Mouse (Mus musculus) heart, embryonic 15.5 days (tissue): Measurements from ENCODE around the gene Wnt1. TPM values are rescaled to one million over a fixed set of nuclear protein-coding genes. Genes with fewer than 3 reads are reported as not detected.
A peak's percentile ranks its signal among the peaks of the same experiment; 100 is the strongest.
"Not testable (repeated sequence)": the region's sequence is repeated elsewhere in the genome, so short reads cannot be mapped to it uniquely, and the experiment has no call there.

ENCODE experiments used
- ATAC-seq: fragments of 200-750 bp; cut with Nextera tagmentation; replicated peaks from 2 replicates; pipeline ENCODE4 v1.8.0; 2017; ENCODE audit warnings: low read depth, moderate TSS enrichment; ENCODE audit not compliant: insufficient number of reproducible peaks, insufficient read depth, low FRiP score
- H3K27ac ChIP-seq: fragments of 300-500 bp; sonication (generic); 2 replicates; pipeline ENCODE4 v1.5.1; 2015; ENCODE audit warnings: mild to moderate bottlenecking, inconsistent platforms
- H3K27me3 ChIP-seq: fragments of 300-500 bp; sonication (generic); 2 replicates; pipeline ENCODE4 v1.6.1; 2015; ENCODE audit warnings: inconsistent platforms
- H3K36me3 ChIP-seq: fragments of 300-500 bp; sonication (generic); 2 replicates; pipeline ENCODE4 v1.6.1; 2015; ENCODE audit warnings: mild to moderate bottlenecking, inconsistent platforms
- H3K4me1 ChIP-seq: fragments of 300-500 bp; sonication (generic); replicated peaks from 2 replicates; pipeline ENCODE4 v1.6.1; 2015; ENCODE audit warnings: inconsistent platforms
- H3K4me2 ChIP-seq: fragments of 300-500 bp; sonication (generic); 2 replicates; pipeline ENCODE4 v1.6.1; 2015; ENCODE audit warnings: inconsistent platforms, mild to moderate bottlenecking, moderate library complexity
- H3K4me3 ChIP-seq: fragments of 300-500 bp; sonication (generic); 2 replicates; pipeline ENCODE4 v1.5.1; 2015; ENCODE audit warnings: mild to moderate bottlenecking, inconsistent platforms
- H3K9ac ChIP-seq: fragments of 300-500 bp; sonication (generic); 2 replicates; pipeline ENCODE4 v1.6.1; 2015; ENCODE audit warnings: mild to moderate bottlenecking, inconsistent platforms
- H3K9me3 ChIP-seq: fragments of 300-500 bp; sonication (generic); replicated peaks from 2 replicates; pipeline ENCODE4 v1.6.1; 2016; ENCODE audit warnings: inconsistent platforms
- WGBS: fragments of 180-500 bp; shearing (Covaris S2); methylation state at CpG from one replicate; pipeline ENCODE4 v1.1.7; 2015; ENCODE audit warnings: mixed read lengths; 5-methylcytosine and 5-hydroxymethylcytosine counted together
- polyA plus RNA-seq: library from polyadenylated mRNA; unstranded; fragments of >200 nt; fragmentation: Nextera tagmentation; extraction: Ambion mirVana; gene quantifications from 2 replicates; pipeline ENCODE4 v1.2.1, GENCODE M21; 2015

Gene Wnt1
- polyA plus RNA-seq, 1 experiment from 2014 or later = not detected

GRCm38 (mm10) chr15:98806809-98807770 is 17.4 kb downstream of the Wnt1 start:
- 2% methylated on average over 56 of the region's 58 CpGs for WGBS
- no peak for ATAC-seq
- no peak overlapping the region for H3K27ac ChIP-seq

GRCm38 (mm10) chr15:98807895-98808650 is 18.4 kb downstream of the Wnt1 start:
- Histone ChIP-seq H3K27me3 (peaks cover 65% of the 10 kb centered on the region), H3K36me3 (peaks cover 9% of the 10 kb centered on the region), H3K27ac (no peak overlapping the region), H3K9ac (peak overlapping the region; percentile 39), H3K4me1 (peaks cover 66% of the 10 kb centered on the region), H3K4me3 (peak overlapping the region; percentile 49), H3K9me3 (no peaks in the 10 kb centered on the region), H3K4me2 (peak overlapping the region; percentile 95)
- 0 out of 2 replicates have a peak, but pooled peaks have one; percentile 13 for ATAC-seq
- under 1% methylated on average over 34 of the region's 34 CpGs for WGBS

More at GRCm38 (mm10) chr15:98806809-98807770, 17.4 kb downstream of the Wnt1 start:
- no peaks in the 10 kb centered on the region for H3K9me3 ChIP-seq
- peaks cover 6% of the 10 kb centered on the region; the same call in 1 of the 2 replicates for H3K36me3 ChIP-seq
- peak overlapping the region; percentile 95 for H3K4me2 ChIP-seq
- peak overlapping the region; percentile 49 for H3K4me3 ChIP-seq
- peak overlapping the region; percentile 39; the same call in 1 of the 2 replicates for H3K9ac ChIP-seq
- H3K27me3 ChIP-seq = peaks cover 75% of the 10 kb centered on the region
- peaks cover 68% of the 10 kb centered on the region for H3K4me1 ChIP-seq

GRCm38 (mm10) chr15:98808651-98809134 is 19.0 kb downstream of the Wnt1 start:
- ATAC-seq = no peak
- Histone ChIP-seq H3K4me3 (peak overlapping the region; percentile 49), H3K27me3 (peaks cover 59% of the 10 kb centered on the region), H3K36me3 (peaks cover 15% of the 10 kb centered on the region), H3K4me1 (peaks cover 60% of the 10 kb centered on the region), H3K4me2 (peak overlapping the region; percentile 95), H3K9me3 (no peaks in the 10 kb centered on the region), H3K9ac (no peak overlapping the region; the same call in 1 of the 2 replicates), H3K27ac (no peak overlapping the region)
- WGBS = 15% methylated on average over 6 of the region's 6 CpGs

GRCm38 (mm10) chr15:98809390-98809789 is 19.7 kb downstream of the Wnt1 start, which contains the start of gene Ddn:
Gene Ddn, minus strand, starts transcription at chr15:98809490.
- no peaks in the 10 kb centered on the region for H3K9me3 ChIP-seq
- no peak within 1 kb of the TSS; the same call in 1 of the 2 replicates for H3K9ac ChIP-seq
- H3K4me2 ChIP-seq = peak within 1 kb of the TSS; percentile 95
- H3K27ac ChIP-seq = no peak within 1 kb of the TSS
- WGBS = 21% methylated on average over 3 of the region's 3 CpGs
- H3K4me3 ChIP-seq = peak within 1 kb of the TSS; percentile 49
- peaks cover 54% of the 10 kb centered on the region for H3K4me1 ChIP-seq
- H3K27me3 ChIP-seq = peaks cover 53% of the 10 kb centered on the region
- peaks cover 22% of the 10 kb centered on the region for H3K36me3 ChIP-seq
- ATAC-seq = no peak

GRCm38 (mm10) chr15:98810212-98810611 is 20.6 kb downstream of the Wnt1 start:
- not testable (repeated sequence) for H3K9ac ChIP-seq, H3K27ac ChIP-seq, H3K4me2 ChIP-seq, H3K4me3 ChIP-seq, ATAC-seq, H3K9me3 ChIP-seq
- 70% methylated on average over 6 of the region's 6 CpGs for WGBS
- peaks cover 46% of the 10 kb centered on the region for H3K4me1 ChIP-seq
- H3K36me3 ChIP-seq = peaks cover 27% of the 10 kb centered on the region
- H3K27me3 ChIP-seq = peaks cover 45% of the 10 kb centered on the region

- H3K36me3 ChIP-seq = peaks cover 42% of the 10 kb centered on the region
- H3K27me3 ChIP-seq = peaks cover 20% of the 10 kb centered on the region
- H3K9me3 ChIP-seq = no peaks in the 10 kb centered on the region
- H3K4me3 ChIP-seq = no peak overlapping the region
- H3K9ac ChIP-seq = no peak overlapping the region
- H3K4me2 ChIP-seq = no peak overlapping the region
- WGBS = 84% methylated on average over 20 of the region's 20 CpGs
- H3K27ac ChIP-seq = no peak overlapping the region
- peaks cover 20% of the 10 kb centered on the region for H3K4me1 ChIP-seq
- ATAC-seq = no peak
These were observed 23.2 kb downstream of the Wnt1 start for GRCm38 (mm10) chr15:98812741-98813424.

GRCm38 (mm10) chr15:98818171-98818570 is 28.5 kb downstream of the Wnt1 start:
- H3K27ac ChIP-seq = no peak overlapping the region
- WGBS = 88% methylated on average over 7 of the region's 7 CpGs

GRCm38 (mm10) chr15:98820937-98821336 is 31.3 kb downstream of the Wnt1 start:
- H3K27me3 ChIP-seq = no peaks in the 10 kb centered on the region
- peak overlapping the region; percentile 73 for H3K27ac ChIP-seq
- peaks cover 8% of the 10 kb centered on the region for H3K4me1 ChIP-seq
- ATAC-seq = no peak
- H3K4me3 ChIP-seq = no peak overlapping the region
- H3K9me3 ChIP-seq = no peaks in the 10 kb centered on the region
- H3K9ac ChIP-seq = no peak overlapping the region
- peaks cover 40% of the 10 kb centered on the region for H3K36me3 ChIP-seq
- WGBS = 72% methylated on average over 4 of the region's 4 CpGs
- H3K4me2 ChIP-seq = no peak overlapping the region

More at GRCm38 (mm10) chr15:98818171-98818570, 28.5 kb downstream of the Wnt1 start:
- Histone ChIP-seq H3K9ac (no peak overlapping the region), H3K27me3 (no peaks in the 10 kb centered on the region), H3K4me3 (no peak overlapping the region), H3K4me1 (peaks cover 8% of the 10 kb centered on the region), H3K9me3 (no peaks in the 10 kb centered on the region), H3K36me3 (peaks cover 45% of the 10 kb centered on the region), H3K4me2 (no peak overlapping the region)
- no peak for ATAC-seq

- Histone ChIP-seq H3K4me2 (no peak overlapping the region), H3K4me1 (peaks cover 8% of the 10 kb centered on the region), H3K36me3 (peaks cover 38% of the 10 kb centered on the region), H3K9ac (no peak overlapping the region), H3K27me3 (no peaks in the 10 kb centered on the region), H3K9me3 (no peaks in the 10 kb centered on the region), H3K4me3 (no peak overlapping the region), H3K27ac (peak overlapping the region; percentile 73)
- ATAC-seq = no peak
- 43% methylated on average over 10 of the region's 10 CpGs for WGBS
These were observed 31.7 kb downstream of the Wnt1 start for GRCm38 (mm10) chr15:98821403-98821802.

- Histone ChIP-seq H3K4me2 (no peak overlapping the region), H3K27me3 (no peaks in the 10 kb centered on the region), H3K4me3 (no peak overlapping the region), H3K4me1 (peaks cover 13% of the 10 kb centered on the region), H3K36me3 (peaks cover 31% of the 10 kb centered on the region), H3K9me3 (no peaks in the 10 kb centered on the region), H3K9ac (no peak overlapping the region), H3K27ac (no peak overlapping the region)
- WGBS = 87% methylated on average over 5 of the region's 5 CpGs
- ATAC-seq = no peak
These were observed 32.5 kb downstream of the Wnt1 start for GRCm38 (mm10) chr15:98822147-98822546.
